Mouse (Mus musculus): ENCODE measurements at regions not wholly inside any gene's neighbourhood (a gene's known extent, or its start where the extent isn't known, plus 50 kb on each side); places are given as distances from the start of the nearest gene placed in this dataset.

DNA sequence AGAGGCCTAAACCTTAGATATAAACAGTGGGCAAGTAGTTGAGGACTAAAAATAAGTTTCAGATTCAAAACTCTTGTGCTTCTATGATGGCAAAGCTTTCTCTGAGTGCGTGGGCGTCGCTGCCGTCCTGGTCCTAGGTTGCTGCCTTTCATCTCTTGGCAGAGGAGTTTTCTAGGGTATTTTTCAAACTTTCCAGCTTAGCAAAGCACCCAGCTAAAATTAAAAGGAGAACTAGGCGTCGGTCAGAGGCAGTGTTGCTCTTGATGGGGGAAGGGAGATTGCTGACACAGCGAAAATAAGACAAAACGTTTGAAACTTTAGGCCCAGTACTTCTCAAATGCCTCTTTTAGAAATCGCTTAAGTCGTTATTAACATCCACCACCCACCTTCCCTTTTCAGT, 80.1 kb upstream of the Zeb2 start:
- no peak for TF ChIP-seq CTCF (IDR thresholded peaks at IDR 0.05 in 2 of 3, conservative IDR thresholded peaks at IDR 0.05 in 1 of 3; ENCODE audit: control insufficient read depth in 1 of 3, insufficient read depth in 1 of 3, low read depth in 2 of 3, low read length in 3 of 3, poor library complexity in 1 of 3, severe bottlenecking in 1 of 3)
- no peak for TF ChIP-seq HCFC1 (IDR thresholded peaks at IDR 0.05; ENCODE audit: low read depth, low read length)
- no peak for TF ChIP-seq ZNF384 (IDR thresholded peaks at IDR 0.05; ENCODE audit: low read depth, low read length)
- peak; percentile 100 for TF ChIP-seq MAFK (IDR thresholded peaks at IDR 0.05; ENCODE audit: borderline replicate concordance, low read depth, low read length)
- peak; percentile 28; the same call in 1 of the 2 replicates for TF ChIP-seq CHD2 (IDR thresholded peaks at IDR 0.05; ENCODE audit: low read length)
- peak in 1 of 2 experiments; percentile 25; a peak in 1 of 4 replicates for TF ChIP-seq EP300 (IDR thresholded peaks at IDR 0.05; ENCODE audit: low read depth in 1 of 2, low read length in 2 of 2)
- TF ChIP-seq NELFE (IDR thresholded peaks at IDR 0.05; ENCODE audit: low read depth, low read length): no peak
- no peak for TF ChIP-seq MEF2A (IDR thresholded peaks at IDR 0.05; ENCODE audit: extremely low read depth, insufficient replicate concordance, low read depth, low read length, poor library complexity, severe bottlenecking)
- no peak for TF ChIP-seq MYC (IDR thresholded peaks at IDR 0.05; ENCODE audit: low read depth, low read length)
- no peak for TF ChIP-seq CHD1 (IDR thresholded peaks at IDR 0.05; ENCODE audit: low read depth, low read length)
- no peak for TF ChIP-seq KAT2A (conservative IDR thresholded peaks at IDR 0.05; ENCODE audit: low read depth, low read length)
